Mouse (Mus musculus) left cerebral cortex, postnatal 4 days (tissue): ENCODE data around the gene Uap1l1. TPM values are rescaled to one million over a fixed set of nuclear protein-coding genes. Genes with fewer than 3 reads are reported as not detected.

Source experiments
- DNase-seq: peaks from one replicate; pipeline ENCODE4 v3.0.0-alpha.2; 2022
- intact Hi-C: fragments of 180-260 bp; cut with DNase I; formaldehyde crosslinking; loops from one replicate; pipeline ENCODE4 v1.15.1; 2025
- total RNA-seq, 2 experiments: library from RNA; stranded (reverse); gene quantifications; 2 replicates each; pipeline ENCODE4 v1.2.3; 2021

Gene Uap1l1
- total RNA-seq, 2 experiments from 2014 or later, result 6.5 to 7.3 TPM

GRCm38 (mm10) chr2:25318971-25319773 lies 46.3 kb downstream of the Uap1l1 start, which contains the start of gene Grin1:
Gene Grin1, minus strand, starts transcription at chr2:25319187.
- peak; percentile 82 for DNase-seq
- intact Hi-C loops, result no loop called here

GRCm38 (mm10) chr2:25318119-25318966 lies 47.1 kb downstream of the Uap1l1 start:
- intact Hi-C loops, result no loop called here
- DNase-seq, result no peak

GRCm38 (mm10) chr2:25311491-25311891 lies 54.0 kb downstream of the Uap1l1 start:
- intact Hi-C loops, result no loop called here

GRCm38 (mm10) chr2:25310969-25311368 lies 54.5 kb downstream of the Uap1l1 start:
- intact Hi-C loops, result no loop called here
- no peak for DNase-seq

More at GRCm38 (mm10) chr2:25311491-25311891, 54.0 kb downstream of the Uap1l1 start:
- DNase-seq, result no peak

GRCm38 (mm10) chr2:25310180-25310579 lies 55.3 kb downstream of the Uap1l1 start:
- intact Hi-C loops, result no loop called here
- no peak for DNase-seq

Other genes with a start within 250 kb of the Uap1l1 start
- gene Nrarp, start 184.9 kb downstream of the Uap1l1 start, total RNA-seq, result 10 to 100 TPM; 32.5 to 35.0 TPM
- gene Tor4a, start 168.8 kb downstream of the Uap1l1 start, total RNA-seq, result 1 to 10 TPM; 1.4 to 1.8 TPM
- gene Nelfb, start 154.2 kb downstream of the Uap1l1 start, total RNA-seq, result 10 to 100 TPM; 62.6 to 65.1 TPM
- not detected for gene Stpg3, start 151.0 kb downstream of the Uap1l1 start, total RNA-seq
- not detected for gene Fam166a, start 146.9 kb downstream of the Uap1l1 start, total RNA-seq
- 100 to 1,000 TPM; 324 to 351 TPM for gene Tubb4b, start 141.0 kb downstream of the Uap1l1 start, total RNA-seq
- gene Slc34a3, start 131.3 kb downstream of the Uap1l1 start, total RNA-seq, result not detected
- gene Rnf224, start 128.9 kb downstream of the Uap1l1 start, total RNA-seq, result not detected
- gene Rnf208, start 123.4 kb downstream of the Uap1l1 start, total RNA-seq, result 100 to 1,000 TPM; 169 to 189 TPM
- gene Cysrt1, start 123.2 kb downstream of the Uap1l1 start, total RNA-seq, result not detected
- gene AL732309.1, start 118.8 kb downstream of the Uap1l1 start, total RNA-seq, result 1 to 10 TPM; 2.4 to 7.7 TPM
- 10 to 100 TPM; 26.4 to 26.8 TPM for gene Tmem203, start 110.2 kb downstream of the Uap1l1 start, total RNA-seq
- gene Tprn, start 103.1 kb downstream of the Uap1l1 start, total RNA-seq, result 10 to 100 TPM; 15.4 to 16.2 TPM
- gene Ssna1, start 93.2 kb downstream of the Uap1l1 start, total RNA-seq, result 10 to 100 TPM; 72.3 to 75.7 TPM
- 100 to 1,000 TPM; 108 to 121 TPM for gene Anapc2, start 93.2 kb downstream of the Uap1l1 start, total RNA-seq
- not detected for gene Tmem210, start 77.5 kb downstream of the Uap1l1 start, total RNA-seq
- gene Lrrc26, start 75.8 kb downstream of the Uap1l1 start, total RNA-seq, result not detected
- gene Grin1, start 46.5 kb downstream of the Uap1l1 start, total RNA-seq, result 100 to 1,000 TPM; 163 to 186 TPM
- 10 to 100 TPM; 51.0 to 61.3 TPM for gene Man1b1, start 33.3 kb downstream of the Uap1l1 start, total RNA-seq
- 10 to 100 TPM; 23.0 to 27.3 TPM for gene Dpp7, start 9.3 kb downstream of the Uap1l1 start, total RNA-seq
- gene Sapcd2, start 6.6 kb upstream of the Uap1l1 start, total RNA-seq, result 10 to 100 TPM; 11.7 to 11.8 TPM
- gene Entpd2, start 30.2 kb upstream of the Uap1l1 start, total RNA-seq, result 1 to 10 TPM; 6.8 to 7.2 TPM
- gene Npdc1, start 33.7 kb upstream of the Uap1l1 start, total RNA-seq, result 100 to 1,000 TPM; 478 to 490 TPM
- under 1 TPM in 1 of 2 experiments, not detected in 1; 0.16 TPM for gene Fut7, start 57.6 kb upstream of the Uap1l1 start, total RNA-seq
- gene Abca2, start 63.0 kb upstream of the Uap1l1 start, total RNA-seq, result 10 to 100 TPM; 78.4 to 99.2 TPM
- gene Clic3, start 91.2 kb upstream of the Uap1l1 start, total RNA-seq, result under 1 TPM in 1 of 2 experiments, not detected in 1; 0.52 TPM
- 10 to 100 TPM; 83.1 to 92.4 TPM for gene Paxx, start 95.4 kb upstream of the Uap1l1 start, total RNA-seq
- 100 to 1,000 TPM; 665 to 881 TPM for gene Ptgds, start 104.4 kb upstream of the Uap1l1 start, total RNA-seq
- not detected for gene Lcn12, start 128.2 kb upstream of the Uap1l1 start, total RNA-seq
- gene Fbxw5, start 135.1 kb upstream of the Uap1l1 start, total RNA-seq, result 100 to 1,000 TPM; 117 TPM
- gene C8g, start 136.0 kb upstream of the Uap1l1 start, total RNA-seq, result 1 to 10 TPM in 1 of 2 experiments, under 1 TPM in 1; 0.98 to 1.3 TPM
- 1 to 10 TPM; 7.5 to 8.6 TPM for gene Traf2, start 181.3 kb upstream of the Uap1l1 start, total RNA-seq
- gene Edf1, start 192.2 kb upstream of the Uap1l1 start, total RNA-seq, result 100 to 1,000 TPM; 154 to 155 TPM
- gene Mamdc4, start 209.2 kb upstream of the Uap1l1 start, total RNA-seq, result 1 to 10 TPM; 1.8 to 2.9 TPM
- 10 to 100 TPM; 77.1 to 79.5 TPM for gene Phpt1, start 209.5 kb upstream of the Uap1l1 start, total RNA-seq
- 10 to 100 TPM; 49.0 to 59.4 TPM for gene Ajm1, start 216.1 kb upstream of the Uap1l1 start, total RNA-seq
- gene Rabl6, start 242.8 kb upstream of the Uap1l1 start, total RNA-seq, result 10 to 100 TPM; 85.9 to 87.1 TPM